Mouse (Mus musculus) CH12F3 (cell line): Measurements from ENCODE around the gene Elp1.

Source experiments
- in situ Hi-C: fragments of 300-500 bp; cut with MboI; formaldehyde crosslinking; loops from 2 replicates; pipeline ENCODE4 v1.14.3; 2020; ENCODE audit warnings: low sequenced_read_pairs

Elp1 gene

DNA sequence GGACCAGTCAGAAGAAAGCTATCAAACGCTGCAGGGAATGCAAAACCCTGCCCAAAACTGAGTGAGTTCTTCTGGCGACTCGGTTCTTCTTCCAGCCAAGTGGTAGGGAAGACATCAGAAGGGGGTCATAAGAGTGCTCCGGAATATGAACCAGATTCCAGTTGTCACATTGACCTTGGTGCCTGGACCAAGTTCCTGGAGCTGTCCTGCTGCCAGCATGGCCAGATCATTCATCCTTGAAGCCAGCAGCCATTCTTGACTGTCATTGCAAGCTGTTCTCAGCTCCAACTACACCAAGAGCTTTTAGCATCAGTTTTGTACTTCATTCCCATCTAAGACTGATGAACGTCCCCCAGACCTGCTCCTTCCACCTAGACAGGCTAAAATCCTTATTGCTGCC lies 85.3 kb downstream of the Elp1 start:
- in situ Hi-C loops = no loop called here

DNA sequence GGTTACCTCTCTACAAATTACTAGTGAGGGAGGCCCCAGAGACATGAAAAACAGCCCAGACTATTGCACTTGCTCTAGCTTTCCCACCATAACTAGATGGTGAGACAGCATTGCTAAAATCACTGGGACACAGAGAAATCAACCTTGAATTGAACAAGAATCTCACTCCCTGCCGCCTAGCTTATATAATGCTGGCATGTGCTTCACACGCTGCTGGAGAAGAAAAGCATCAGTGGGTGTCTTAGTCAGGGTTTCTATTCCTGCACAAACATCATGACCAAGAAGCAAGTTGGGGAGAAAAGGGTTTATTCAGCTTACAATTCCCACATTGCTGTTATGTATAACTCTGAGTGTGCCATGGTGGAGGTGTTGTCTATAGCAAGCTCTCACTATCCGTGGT lies 89.0 kb downstream of the Elp1 start:
- in situ Hi-C loops = no loop called here

DNA sequence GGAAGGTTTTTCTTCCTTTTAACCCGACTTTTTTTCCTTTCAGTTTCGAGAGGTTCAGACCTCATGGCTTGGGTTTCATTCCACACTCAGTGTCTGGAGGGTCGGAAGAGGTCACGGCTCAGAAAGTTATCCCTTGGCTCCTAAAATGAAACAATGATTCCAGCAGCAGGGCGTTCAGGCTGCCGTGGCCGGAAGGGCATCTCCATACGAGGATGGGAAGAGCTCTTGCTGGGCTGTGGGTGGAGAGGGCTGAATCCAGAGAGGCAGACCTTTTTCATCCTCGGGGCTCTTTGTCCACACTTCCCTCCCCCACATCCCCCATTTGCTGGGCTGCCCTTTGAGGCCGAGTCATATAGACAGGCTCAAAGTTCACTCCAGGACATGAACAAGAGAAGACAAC lies 99.9 kb downstream of the Elp1 start:
- in situ Hi-C loops = no loop called here
